Mouse (Mus musculus) erythroblast, embryonic 14.5 days (primary cell): Measurements from ENCODE around the gene Vwa3a.

Experiments used
- GATA1 ChIP-seq: IDR thresholded peaks from 2 replicates; pipeline ENCODE4 v1.6.1; 2012; ENCODE audit warnings: low read length, inconsistent platforms, mixed read lengths
- TAL1 ChIP-seq: IDR thresholded peaks from 3 replicates; pipeline ENCODE4 v1.6.1; 2012; ENCODE audit warnings: low read length, inconsistent platforms, mixed read lengths

- TF ChIP-seq GATA1 (no peak), TAL1 (no peak)
Measured at GRCm38 (mm10) chr7:120839786-120840185, 100.7 kb downstream of the Vwa3a start.
